Mouse (Mus musculus): ENCODE results near the gene 1700023F06Rik.

The 1700023F06Rik gene

GRCm38 (mm10) chr11:103162132-103162531, 46.2 kb downstream of the 1700023F06Rik start:
- DNase-seq (ENCODE audit: low spot score): no peak

DNA sequence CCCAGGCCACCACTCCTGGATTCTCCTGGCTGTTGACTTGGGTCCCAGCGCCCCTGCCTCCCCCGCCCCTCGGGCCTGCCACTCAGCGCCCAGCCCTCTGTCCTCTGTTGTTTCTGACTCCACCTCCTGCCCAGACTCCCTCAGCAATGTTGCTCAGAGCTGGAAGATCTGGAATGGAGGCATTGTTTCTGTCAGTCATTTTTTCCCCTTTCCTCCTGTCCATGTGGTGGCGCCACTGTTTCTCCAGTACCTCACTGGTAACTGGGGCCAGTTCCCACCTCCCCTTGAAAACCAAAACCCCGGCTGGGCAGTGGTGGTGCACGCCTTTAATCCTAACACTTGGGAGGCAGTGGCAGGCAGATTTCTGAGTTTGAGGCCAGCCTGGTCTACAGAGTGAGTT, 46.9 kb downstream of the 1700023F06Rik start:
- DNase-seq (ENCODE audit: low spot score): no peak

DNA sequence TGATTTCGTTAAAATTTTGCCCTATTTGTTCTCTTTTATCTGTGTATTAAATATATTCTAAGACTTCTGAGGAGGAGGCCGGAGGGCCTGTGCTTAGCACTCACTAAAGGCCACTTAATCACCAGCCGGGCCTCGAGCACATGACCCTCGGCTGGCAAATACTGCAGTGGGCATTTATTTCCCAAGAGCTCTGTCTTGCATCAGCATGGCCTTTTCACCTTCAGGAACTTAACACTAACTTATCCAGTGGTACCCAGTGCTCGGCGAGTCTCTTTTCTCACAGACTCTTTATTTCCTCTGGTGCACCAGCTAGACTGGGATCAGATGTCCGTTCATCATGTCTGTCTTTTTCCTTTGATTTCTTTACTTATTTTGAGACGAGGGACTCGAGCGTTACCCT, 47.6 kb downstream of the 1700023F06Rik start:
- DNase-seq (ENCODE audit: low spot score): no peak

- DNase-seq (ENCODE audit: low spot score): peak; percentile 97
These were observed 49.5 kb downstream of the 1700023F06Rik start for GRCm38 (mm10) chr11:103158621-103159478.

- DNase-seq (ENCODE audit: low spot score): no peak
These were observed 58.6 kb downstream of the 1700023F06Rik start for GRCm38 (mm10) chr11:103149771-103150170.
